Mouse (Mus musculus): ENCODE results near the gene Macrod2. TPM values are rescaled to one million over a fixed set of nuclear protein-coding genes. Genes with fewer than 3 reads are reported as not detected.

Gene Macrod2
- polyA plus RNA-seq, 1 experiment from 2014 or later = 34.8 TPM

GRCm38 (mm10) chr2:140596906-140597305, 201.8 kb downstream of the Macrod2 start:
- 89% methylated on average over 2 of the region's 2 CpGs for WGBS
- no peak for ATAC-seq (replicated peaks; ENCODE audit: low FRiP score)

DNA sequence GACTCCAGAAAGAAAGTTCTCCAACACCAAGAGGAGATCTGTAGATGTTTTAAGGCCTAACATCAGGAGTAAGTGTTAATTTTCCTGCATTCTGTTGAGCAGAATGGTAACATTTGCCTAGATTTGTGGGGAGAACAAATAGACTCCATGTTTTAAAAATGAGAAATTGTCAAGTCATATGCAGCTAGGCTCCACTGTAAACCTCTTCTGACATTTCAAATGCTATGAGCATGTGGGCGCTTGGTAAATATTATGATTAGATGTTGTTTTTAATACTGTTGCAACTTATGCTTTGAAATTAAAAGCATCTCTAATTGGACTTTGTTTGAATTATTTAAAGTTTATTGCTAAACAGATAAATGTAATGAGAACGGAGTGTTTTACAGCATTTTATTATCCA, 220.3 kb downstream of the Macrod2 start:
- H3K9ac ChIP-seq = no peak overlapping the region
- H3K9me3 ChIP-seq (replicated peaks) = no peaks in the 10 kb centered on the region
- H3K4me1 ChIP-seq = no peaks in the 10 kb centered on the region
- no peaks in the 10 kb centered on the region for H3K27me3 ChIP-seq
- no peak for ATAC-seq (replicated peaks; ENCODE audit: low FRiP score)
- no peak overlapping the region for H3K4me3 ChIP-seq (replicated peaks)
- H3K36me3 ChIP-seq = no peaks in the 10 kb centered on the region
- no peak overlapping the region for H3K27ac ChIP-seq
- no peak overlapping the region for H3K4me2 ChIP-seq
- WGBS = 89% methylated on average over 2 of the region's 2 CpGs

More at GRCm38 (mm10) chr2:140596906-140597305, 201.8 kb downstream of the Macrod2 start:
- Histone ChIP-seq H3K9ac (no peak overlapping the region), H3K27ac (no peak overlapping the region), H3K27me3 (no peaks in the 10 kb centered on the region), H3K4me1 (no peaks in the 10 kb centered on the region), H3K4me2 (no peak overlapping the region), H3K36me3 (no peaks in the 10 kb centered on the region), H3K9me3 (replicated peaks) (no peaks in the 10 kb centered on the region), H3K4me3 (replicated peaks) (no peak overlapping the region)

DNA sequence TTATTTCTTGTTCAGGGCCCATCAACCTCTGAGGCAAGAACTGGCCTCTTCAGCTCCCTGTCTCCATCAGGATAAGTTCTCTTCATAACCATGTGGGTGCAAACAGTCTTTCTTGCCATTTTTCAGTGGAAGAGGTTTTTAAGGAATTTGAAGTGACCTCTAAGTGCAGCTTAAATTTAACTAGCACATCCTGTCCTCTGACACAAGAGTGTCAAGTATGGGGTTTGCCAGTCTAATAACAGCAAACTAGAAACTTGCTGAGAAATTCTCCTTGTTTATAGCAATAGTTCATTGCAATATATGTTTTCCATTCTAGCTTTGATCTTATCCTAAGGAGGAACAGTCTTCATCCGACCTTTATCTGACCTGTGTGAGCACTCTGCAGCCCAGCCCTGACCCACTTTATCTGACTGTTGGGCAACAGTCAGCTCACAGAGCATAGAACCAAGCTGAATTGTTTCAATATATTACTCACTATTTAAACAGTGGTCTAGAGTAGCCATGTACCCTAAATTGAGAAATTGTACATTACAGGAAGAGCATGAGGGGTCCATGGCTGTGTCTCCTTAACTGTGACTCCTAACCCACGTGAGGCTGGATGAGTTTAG, 226.7 kb downstream of the Macrod2 start:
- H3K9me3 ChIP-seq (replicated peaks) = no peaks in the 10 kb centered on the region
- 77% methylated on average over 2 of the region's 2 CpGs for WGBS

GRCm38 (mm10) chr2:140653481-140653880, 258.4 kb downstream of the Macrod2 start:
- no peak overlapping the region for H3K27ac ChIP-seq
- no peak for ATAC-seq (replicated peaks; ENCODE audit: low FRiP score)

More for the DNA sequence above, 226.7 kb downstream of the Macrod2 start:
- H3K36me3 ChIP-seq = no peaks in the 10 kb centered on the region
- H3K27me3 ChIP-seq = no peaks in the 10 kb centered on the region
- no peaks in the 10 kb centered on the region for H3K4me1 ChIP-seq
- H3K9ac ChIP-seq = no peak overlapping the region
- 0 out of 2 replicates have a peak, but pooled peaks have one; percentile 40 for ATAC-seq (replicated peaks; ENCODE audit: low FRiP score)
- H3K4me2 ChIP-seq = no peak overlapping the region
- no peak overlapping the region for H3K4me3 ChIP-seq (replicated peaks)
- H3K27ac ChIP-seq = no peak overlapping the region

GRCm38 (mm10) chr2:140653978-140654377, 258.9 kb downstream of the Macrod2 start:
- H3K9ac ChIP-seq = no peak overlapping the region
- H3K36me3 ChIP-seq = no peaks in the 10 kb centered on the region
- ATAC-seq (replicated peaks; ENCODE audit: low FRiP score) = no peak
- H3K4me1 ChIP-seq = no peaks in the 10 kb centered on the region
- no peak overlapping the region for H3K27ac ChIP-seq
- 72% methylated on average over 2 of the region's 2 CpGs for WGBS
- no peak overlapping the region for H3K4me2 ChIP-seq
- H3K9me3 ChIP-seq (replicated peaks) = no peaks in the 10 kb centered on the region
- no peak overlapping the region for H3K4me3 ChIP-seq (replicated peaks)
- H3K27me3 ChIP-seq = no peaks in the 10 kb centered on the region

More at GRCm38 (mm10) chr2:140653481-140653880, 258.4 kb downstream of the Macrod2 start:
- no peak overlapping the region for H3K9ac ChIP-seq
- no peak overlapping the region for H3K4me2 ChIP-seq
- H3K36me3 ChIP-seq = no peaks in the 10 kb centered on the region
- H3K4me1 ChIP-seq = no peaks in the 10 kb centered on the region
- no peaks in the 10 kb centered on the region for H3K27me3 ChIP-seq
- H3K4me3 ChIP-seq (replicated peaks) = no peak overlapping the region
- no peaks in the 10 kb centered on the region for H3K9me3 ChIP-seq (replicated peaks)

DNA sequence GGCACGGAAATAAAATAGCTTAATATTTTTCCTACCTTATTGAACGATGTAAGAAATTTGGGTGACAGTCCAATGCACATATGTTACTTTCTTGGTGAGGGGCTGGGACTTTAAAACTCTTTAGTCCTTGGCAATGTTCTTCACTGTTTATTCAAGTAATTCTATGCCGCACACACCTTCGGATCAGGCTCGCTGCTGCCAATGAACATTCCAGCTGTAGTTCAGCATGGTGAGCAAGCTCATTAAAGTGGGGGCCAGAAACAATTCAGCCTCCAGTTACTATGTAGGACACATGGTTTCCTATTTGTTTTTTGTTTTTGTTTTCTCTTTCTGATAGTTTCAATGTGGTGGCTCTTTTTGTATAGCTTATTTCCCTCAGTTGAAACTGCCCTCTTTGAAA, 267.6 kb downstream of the Macrod2 start:
- H3K4me1 ChIP-seq = peaks cover 4% of the 10 kb centered on the region; the same call in 1 of the 2 replicates
- no peak overlapping the region for H3K9ac ChIP-seq
- 52% methylated on average over 5 of the region's 5 CpGs for WGBS
- H3K27me3 ChIP-seq = no peaks in the 10 kb centered on the region
- H3K9me3 ChIP-seq (replicated peaks) = no peaks in the 10 kb centered on the region
- H3K36me3 ChIP-seq = peaks cover 23% of the 10 kb centered on the region
- ATAC-seq (replicated peaks; ENCODE audit: low FRiP score) = peak; percentile 60; the same call in 1 of the 2 replicates
- no peak overlapping the region for H3K4me3 ChIP-seq (replicated peaks)
- no peak overlapping the region for H3K4me2 ChIP-seq
- H3K27ac ChIP-seq = no peak overlapping the region

DNA sequence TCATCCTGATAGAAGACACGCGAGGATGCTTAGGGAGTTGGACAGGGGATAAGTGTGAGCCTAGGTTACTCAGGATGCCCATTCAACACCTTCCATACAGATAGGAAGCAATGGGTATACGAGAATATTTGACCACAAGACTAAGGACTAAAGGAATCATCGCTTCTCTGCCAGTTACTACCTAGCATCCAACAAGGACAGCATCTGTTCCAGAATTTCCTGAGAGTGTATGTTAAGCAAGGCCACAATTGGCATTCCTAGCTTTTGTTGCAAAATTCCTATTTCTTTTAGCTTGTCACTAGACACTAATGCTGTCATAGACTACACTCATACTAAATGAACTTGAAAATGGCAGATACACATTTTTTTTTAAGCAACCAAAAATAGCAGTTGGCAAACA, 269.3 kb downstream of the Macrod2 start:
- Histone ChIP-seq H3K36me3 (peaks cover 23% of the 10 kb centered on the region), H3K27me3 (no peaks in the 10 kb centered on the region), H3K4me3 (replicated peaks) (no peak overlapping the region), H3K27ac (no peak overlapping the region), H3K9ac (no peak overlapping the region), H3K4me1 (peaks cover 8% of the 10 kb centered on the region; the same call in 1 of the 2 replicates), H3K4me2 (no peak overlapping the region), H3K9me3 (replicated peaks) (no peaks in the 10 kb centered on the region)
- WGBS = 91% methylated on average over 4 of the region's 4 CpGs
- no peak for ATAC-seq (replicated peaks; ENCODE audit: low FRiP score)

DNA sequence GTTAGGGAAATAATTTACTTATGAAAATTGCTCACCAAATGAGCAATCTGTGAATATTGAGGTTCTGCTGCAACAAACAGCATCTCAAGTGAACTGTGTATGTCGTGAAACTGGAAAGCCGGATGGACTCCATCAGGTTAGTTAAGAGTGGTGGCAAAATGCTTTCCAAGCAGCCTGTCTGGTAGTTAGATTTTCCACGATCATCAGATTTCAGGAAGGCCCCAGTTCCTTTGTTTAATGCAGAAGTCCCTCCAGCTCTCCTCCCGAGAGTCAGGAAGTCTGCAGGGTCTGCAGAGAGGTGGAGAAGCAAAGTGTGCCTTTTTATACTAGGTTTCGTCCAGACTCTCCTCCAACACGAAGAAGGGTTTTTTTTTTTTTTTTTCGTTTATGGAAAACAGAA, 271.7 kb downstream of the Macrod2 start:
- no peak overlapping the region for H3K9ac ChIP-seq
- ATAC-seq (replicated peaks; ENCODE audit: low FRiP score) = no peak
- H3K9me3 ChIP-seq (replicated peaks) = no peaks in the 10 kb centered on the region
- WGBS = 39% methylated on average over 7 of the region's 7 CpGs
- peak overlapping the region; percentile 52 for H3K4me2 ChIP-seq
- H3K36me3 ChIP-seq = no peaks in the 10 kb centered on the region
- H3K4me1 ChIP-seq = peaks cover 13% of the 10 kb centered on the region; the same call in 1 of the 2 replicates
- no peaks in the 10 kb centered on the region for H3K27me3 ChIP-seq
- H3K4me3 ChIP-seq (replicated peaks) = no peak overlapping the region
- H3K27ac ChIP-seq = no peak overlapping the region

DNA sequence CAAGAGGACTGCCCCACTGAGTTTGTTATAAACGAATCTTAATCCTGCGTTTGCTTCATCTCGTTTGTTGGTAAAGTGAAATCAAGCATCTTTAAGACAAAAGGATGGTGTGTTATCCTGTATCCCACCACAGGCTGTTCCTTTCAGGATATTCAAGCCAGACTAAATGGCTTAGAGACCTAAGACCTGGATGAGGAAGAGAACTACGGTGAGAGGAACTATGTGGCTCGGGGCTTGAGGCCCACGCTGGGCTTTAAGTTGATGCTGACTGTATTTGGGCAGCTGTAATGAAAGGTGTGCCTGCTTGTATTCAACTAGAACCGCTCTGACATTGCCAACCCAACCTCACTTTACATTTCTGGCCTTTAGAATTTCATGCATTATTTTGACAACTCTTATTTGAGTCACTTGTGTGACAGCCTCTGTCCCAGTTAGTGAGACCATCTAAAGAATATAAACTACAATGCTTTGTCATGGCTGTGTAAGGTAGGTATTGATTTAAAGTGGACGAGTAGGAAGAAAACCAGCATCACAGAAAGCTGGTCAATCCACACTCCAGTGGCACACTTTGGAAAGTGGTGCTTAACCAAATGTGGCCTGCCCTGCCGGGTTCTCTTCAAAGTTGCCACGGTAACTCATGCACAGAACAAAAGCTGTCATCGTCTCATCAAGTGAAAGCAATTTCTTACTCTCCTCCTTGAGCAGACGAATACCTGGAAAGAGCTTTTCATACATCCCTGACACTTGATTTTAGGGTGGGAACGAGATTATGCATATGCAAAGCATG, 272.3 kb downstream of the Macrod2 start:
- H3K9me3 ChIP-seq (replicated peaks) = no peaks in the 10 kb centered on the region
- H3K4me3 ChIP-seq (replicated peaks) = 0 out of 2 replicates have a peak overlapping the region, but pooled peaks have one; percentile 11
- H3K27me3 ChIP-seq = no peaks in the 10 kb centered on the region
- H3K36me3 ChIP-seq = no peaks in the 10 kb centered on the region
- 62% methylated on average over 13 of the region's 13 CpGs for WGBS
- no peak for ATAC-seq (replicated peaks; ENCODE audit: low FRiP score)
- no peak overlapping the region for H3K27ac ChIP-seq
- H3K9ac ChIP-seq = no peak overlapping the region
- H3K4me2 ChIP-seq = peak overlapping the region; percentile 52
- peaks cover 13% of the 10 kb centered on the region; the same call in 1 of the 2 replicates for H3K4me1 ChIP-seq

GRCm38 (mm10) chr2:140668311-140668710, 273.2 kb downstream of the Macrod2 start:
- Histone ChIP-seq H3K36me3 (no peaks in the 10 kb centered on the region), H3K9ac (no peak overlapping the region), H3K4me3 (replicated peaks) (peak overlapping the region; percentile 29), H3K27ac (no peak overlapping the region), H3K4me2 (peak overlapping the region; percentile 52), H3K27me3 (no peaks in the 10 kb centered on the region), H3K4me1 (peaks cover 13% of the 10 kb centered on the region; the same call in 1 of the 2 replicates), H3K9me3 (replicated peaks) (no peaks in the 10 kb centered on the region)
- WGBS = 3% methylated on average over 8 of the region's 8 CpGs
- ATAC-seq (replicated peaks; ENCODE audit: low FRiP score) = peak; percentile 49; the same call in 1 of the 2 replicates

- no peak for ATAC-seq (replicated peaks; ENCODE audit: low FRiP score)
- Histone ChIP-seq H3K27ac (no peak overlapping the region), H3K9ac (no peak overlapping the region), H3K4me3 (replicated peaks) (peak overlapping the region; percentile 29), H3K27me3 (no peaks in the 10 kb centered on the region), H3K4me1 (peaks cover 13% of the 10 kb centered on the region; the same call in 1 of the 2 replicates), H3K36me3 (no peaks in the 10 kb centered on the region), H3K9me3 (replicated peaks) (no peaks in the 10 kb centered on the region), H3K4me2 (peak overlapping the region; percentile 52)
- 21% methylated on average over 2 of the region's 2 CpGs for WGBS
Measured at GRCm38 (mm10) chr2:140669081-140669480, 274.0 kb downstream of the Macrod2 start.

DNA sequence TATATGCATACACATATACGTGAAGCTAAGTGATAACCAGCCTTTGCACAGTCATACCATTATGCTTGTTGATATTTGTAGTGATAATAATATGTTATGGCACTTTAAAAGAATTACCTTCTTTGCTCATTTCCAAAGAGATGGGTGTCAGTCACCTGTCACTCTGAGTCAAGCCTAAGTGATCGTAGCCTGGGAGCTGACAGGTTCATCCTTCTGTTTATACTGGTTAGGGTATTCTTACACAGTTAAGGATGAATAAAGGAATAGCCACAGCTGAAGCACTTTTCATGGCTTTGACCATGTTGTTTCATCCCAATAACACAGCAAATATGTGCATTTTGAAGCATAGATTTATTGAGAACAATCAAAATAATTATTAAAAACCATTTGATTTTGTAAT, 274.7 kb downstream of the Macrod2 start:
- peak overlapping the region; percentile 62 for H3K4me3 ChIP-seq (replicated peaks)
- H3K4me1 ChIP-seq = peaks cover 13% of the 10 kb centered on the region; the same call in 1 of the 2 replicates
- peak overlapping the region; percentile 69 for H3K4me2 ChIP-seq
- H3K27me3 ChIP-seq = no peaks in the 10 kb centered on the region
- WGBS = 63% methylated on average over 2 of the region's 2 CpGs
- no peaks in the 10 kb centered on the region for H3K36me3 ChIP-seq
- H3K27ac ChIP-seq = no peak overlapping the region
- no peak overlapping the region for H3K9ac ChIP-seq
- no peaks in the 10 kb centered on the region for H3K9me3 ChIP-seq (replicated peaks)
- no peak for ATAC-seq (replicated peaks; ENCODE audit: low FRiP score)

Measured in kidney, embryonic 15.5 days (tissue).